Mouse (Mus musculus): ENCODE measurements around the gene Golga1.
A peak's percentile ranks its signal among the peaks of the same experiment; 100 is the strongest.

The Golga1 gene

GRCm38 (mm10) chr2:39006149-39006730 lies 59.1 kb downstream of the Golga1 start:
- no peak for DNase-seq (ENCODE audit: low read depth, low spot score)

- no peak for DNase-seq (ENCODE audit: low read depth, low spot score)
These were observed 59.7 kb downstream of the Golga1 start, which contains the start of gene Rpl35 for GRCm38 (mm10) chr2:39005574-39006079. TSS of gene Rpl35 (minus strand) at chr2:39005624.

- DNase-seq (ENCODE audit: low read depth, low spot score) = peak; percentile 88
These were observed 60.4 kb downstream of the Golga1 start, which contains the start of gene Arpc5l for GRCm38 (mm10) chr2:39004880-39005435. TSS of gene Arpc5l (plus strand) at chr2:39005348.

GRCm38 (mm10) chr2:39004372-39004771 lies 61.0 kb downstream of the Golga1 start:
- DNase-seq (ENCODE audit: low read depth, low spot score) = no peak

GRCm38 (mm10) chr2:39003512-39003911 lies 61.8 kb downstream of the Golga1 start:
- no peak for DNase-seq (ENCODE audit: low read depth, low spot score)

- DNase-seq (ENCODE audit: low read depth, low spot score) = no peak
These were observed 62.2 kb downstream of the Golga1 start for GRCm38 (mm10) chr2:39003106-39003505.

GRCm38 (mm10) chr2:39001866-39002265 lies 63.5 kb downstream of the Golga1 start:
- DNase-seq (ENCODE audit: low read depth, low spot score) = no peak

GRCm38 (mm10) chr2:39000587-39000919 lies 64.8 kb downstream of the Golga1 start:
- no peak for DNase-seq (ENCODE audit: low read depth, low spot score)

- DNase-seq (ENCODE audit: low read depth, low spot score) = no peak
These were observed 65.3 kb downstream of the Golga1 start for GRCm38 (mm10) chr2:38999910-39000586.

GRCm38 (mm10) chr2:38999381-38999780 lies 66.0 kb downstream of the Golga1 start:
- DNase-seq (ENCODE audit: low read depth, low spot score) = no peak

- DNase-seq (ENCODE audit: low read depth, low spot score) = peak; percentile 68
These were observed 67.7 kb downstream of the Golga1 start, which contains the start of gene Wdr38 for GRCm38 (mm10) chr2:38997386-38998374. TSS of gene Wdr38 (plus strand) at chr2:38997476.

- DNase-seq (ENCODE audit: low read depth, low spot score) = no peak
These were observed 72.9 kb downstream of the Golga1 start for GRCm38 (mm10) chr2:38992452-38992851.

- DNase-seq (ENCODE audit: low read depth, low spot score) = no peak
These were observed 73.3 kb downstream of the Golga1 start for GRCm38 (mm10) chr2:38992004-38992403.

GRCm38 (mm10) chr2:38988929-38989328 lies 76.4 kb downstream of the Golga1 start:
- no peak for DNase-seq (ENCODE audit: low read depth, low spot score)

- no peak for DNase-seq (ENCODE audit: low read depth, low spot score)
These were observed 77.4 kb downstream of the Golga1 start for GRCm38 (mm10) chr2:38987803-38988510.

- DNase-seq (ENCODE audit: low read depth, low spot score) = no peak
These were observed 78.0 kb downstream of the Golga1 start for GRCm38 (mm10) chr2:38987371-38987770.

GRCm38 (mm10) chr2:38986580-38986979 lies 78.8 kb downstream of the Golga1 start:
- no peak for DNase-seq (ENCODE audit: low read depth, low spot score)

GRCm38 (mm10) chr2:38983456-38983855 lies 81.9 kb downstream of the Golga1 start:
- no peak for DNase-seq (ENCODE audit: low read depth, low spot score)

GRCm38 (mm10) chr2:38977837-38978236 lies 87.5 kb downstream of the Golga1 start:
- DNase-seq (ENCODE audit: low read depth, low spot score) = no peak

- DNase-seq (ENCODE audit: low read depth, low spot score) = no peak
These were observed 89.2 kb downstream of the Golga1 start for GRCm38 (mm10) chr2:38975941-38976805.
